Mouse (Mus musculus) retina, adult 2 months (tissue): ENCODE measurements around the gene Hoxa10.

Experiments
- DNase-seq: peaks from one replicate; pipeline ENCODE4 v3.0.0-alpha.2; 2012; ENCODE audit warnings: low read depth, low spot score

Hoxa10 gene

DNA sequence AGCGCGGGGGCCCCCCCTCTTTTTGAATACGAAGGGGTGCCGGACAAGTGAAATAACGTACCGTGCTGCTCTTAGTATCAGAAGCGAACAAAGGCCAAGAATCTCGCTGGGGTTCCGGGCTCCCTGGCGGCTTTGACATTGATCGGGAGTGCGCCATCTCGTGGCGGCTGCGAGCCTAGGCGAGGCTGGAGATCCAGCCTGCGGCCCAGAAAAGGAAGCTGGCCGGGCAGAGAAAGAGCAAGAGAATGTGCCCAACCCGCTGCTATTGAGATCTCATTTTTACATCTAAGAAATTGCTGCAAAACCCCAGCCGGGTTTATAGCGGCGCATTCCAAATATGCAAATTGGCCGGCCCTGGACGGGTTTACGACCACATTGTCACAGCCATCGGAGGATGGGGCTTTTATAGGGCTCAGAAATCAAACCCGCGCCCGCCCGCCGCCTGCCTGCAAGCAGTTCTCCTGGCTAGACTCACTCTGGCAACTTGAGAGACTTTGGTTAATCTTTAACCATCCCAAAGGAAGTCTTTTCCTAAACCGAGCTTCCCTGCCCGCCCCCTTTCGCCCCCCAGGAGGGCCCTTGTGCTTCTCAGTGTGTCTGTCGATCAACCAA, at the start of gene Hoxa10:
Hoxa10 (minus strand) TSS at position 466 of the 612 bp plus-strand sequence.
- DNase-seq, result no peak

DNA sequence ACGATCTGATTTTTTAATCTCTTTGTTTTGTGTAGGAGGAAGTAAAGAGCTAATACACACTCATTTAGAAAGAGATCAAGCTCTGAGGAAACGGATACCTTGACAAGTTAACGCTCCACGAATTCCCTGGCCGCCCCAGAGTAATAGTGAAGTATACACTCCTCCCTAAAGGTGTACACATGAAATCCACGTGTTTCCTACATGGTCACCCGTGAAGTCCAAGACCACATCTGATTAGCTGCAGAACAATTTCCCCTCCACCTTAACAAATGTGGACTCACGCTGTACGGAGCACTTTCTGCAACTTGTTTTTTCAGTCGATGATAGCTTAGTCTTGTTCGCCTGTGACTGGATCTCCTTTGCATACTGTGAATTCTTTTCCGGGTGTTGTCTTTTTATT, 49.5 kb upstream of the Hoxa10 start:
- DNase-seq, result no peak

DNA sequence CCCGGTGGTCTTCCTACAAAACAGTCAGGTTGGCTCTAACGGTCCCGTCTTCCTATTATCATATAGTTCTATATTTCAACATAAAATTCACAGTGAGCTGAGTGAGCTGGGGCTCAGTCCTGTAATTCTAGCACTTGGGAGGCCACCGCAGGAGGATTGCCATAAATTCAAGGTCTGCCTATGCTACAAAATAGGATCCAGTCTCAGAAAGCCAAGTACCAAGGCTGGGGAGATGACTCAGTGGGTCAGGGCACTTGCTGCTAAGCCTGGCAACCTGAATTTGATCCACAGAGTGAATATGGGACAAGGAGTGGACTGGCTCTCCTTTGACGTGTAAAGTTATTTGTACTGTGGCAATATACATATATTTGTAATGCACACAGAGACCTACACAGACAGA, 43.2 kb upstream of the Hoxa10 start:
- DNase-seq, result no peak

DNA sequence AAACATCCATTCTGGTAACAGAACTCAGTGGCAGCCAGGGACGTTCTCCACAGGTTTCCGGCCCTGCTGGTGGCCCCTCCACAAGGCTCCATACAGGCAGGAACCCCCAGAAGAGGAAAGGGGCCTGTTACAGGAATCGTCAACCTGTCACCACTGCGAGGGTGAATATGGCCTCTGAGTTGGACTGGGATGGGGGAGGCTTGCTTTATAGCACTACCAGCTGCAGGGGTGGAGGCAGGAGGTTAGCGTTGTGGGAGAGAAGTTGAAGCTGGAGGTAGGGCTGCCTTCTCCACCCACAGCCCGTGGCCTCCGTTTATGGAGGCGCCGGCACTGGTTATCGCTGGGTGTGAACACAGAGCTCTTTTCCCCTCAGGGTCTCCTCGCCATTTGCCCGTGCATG, 40.4 kb upstream of the Hoxa10 start:
- DNase-seq, result no peak

DNA sequence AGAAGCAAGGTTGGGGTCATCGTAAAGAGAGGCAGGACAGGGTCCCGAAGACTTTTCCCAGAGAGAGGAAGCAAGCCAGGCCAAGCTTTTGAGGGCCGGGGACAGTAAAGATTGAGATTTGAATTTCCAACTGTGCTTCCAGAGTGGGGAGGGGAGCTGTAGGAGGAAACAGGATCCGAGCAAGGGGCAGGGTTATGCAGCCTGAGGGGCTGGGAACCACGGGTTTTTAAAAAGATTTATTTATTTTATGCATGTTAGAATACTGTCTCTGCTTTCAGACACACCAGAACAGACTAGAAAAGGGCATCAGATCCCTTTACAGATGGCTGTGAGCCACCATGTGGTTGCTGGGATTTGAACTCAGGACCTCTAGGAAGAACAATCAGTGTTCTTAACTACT, 36.3 kb upstream of the Hoxa10 start:
- DNase-seq, result no peak

DNA sequence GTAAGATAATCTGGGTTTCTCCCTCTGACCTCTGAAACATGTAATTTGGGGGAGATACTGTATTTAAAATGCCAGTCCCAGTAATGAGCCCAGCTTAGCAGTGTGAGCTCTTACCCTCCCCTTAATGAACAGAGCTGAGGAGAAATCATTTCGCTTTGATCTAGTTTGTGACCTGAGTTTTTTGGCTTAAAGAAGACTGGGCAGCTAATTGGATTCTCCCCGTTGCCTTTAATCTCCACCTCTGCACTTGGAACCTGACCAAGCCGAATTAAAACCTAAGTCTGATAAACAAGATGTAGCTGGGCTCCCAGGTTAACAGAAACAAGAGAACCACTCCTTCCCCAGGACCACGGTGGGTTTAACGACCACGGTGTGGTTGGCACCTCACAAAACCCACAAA, 35.7 kb upstream of the Hoxa10 start:
- no peak for DNase-seq

DNA sequence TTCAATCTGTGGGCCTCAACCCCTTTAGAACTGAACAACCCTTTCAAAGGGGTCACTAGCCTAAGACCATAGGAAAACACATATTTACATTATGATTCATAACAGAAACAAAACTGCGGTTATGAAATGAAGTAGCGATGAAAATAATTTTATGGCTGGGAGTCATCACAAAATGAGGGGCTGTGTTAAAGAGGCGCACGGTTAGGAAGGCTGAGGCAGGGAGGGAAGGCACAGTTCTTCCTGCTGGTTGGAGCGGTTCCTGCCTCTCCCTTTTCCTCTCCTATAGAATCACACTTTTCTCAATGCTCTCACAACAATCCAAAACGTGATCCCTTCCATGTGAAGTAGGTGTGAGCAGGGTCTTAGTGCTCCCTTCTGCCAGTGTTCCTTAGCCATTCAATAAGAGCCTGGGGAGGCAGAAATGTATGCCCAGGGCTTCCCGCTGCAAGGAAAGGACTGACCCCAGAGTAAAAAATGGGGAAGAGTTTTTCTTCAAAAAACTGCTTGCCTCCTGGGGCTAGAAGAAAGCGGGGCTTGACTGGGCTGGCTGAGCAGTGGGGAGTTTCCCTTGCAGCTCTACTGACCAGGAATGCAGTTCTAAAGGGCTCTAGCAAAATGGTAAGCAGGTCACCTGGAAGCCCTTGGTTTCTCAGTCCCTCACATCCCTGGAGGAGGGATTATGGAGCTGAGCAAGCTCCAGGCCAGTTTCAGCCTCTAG, 35.1 kb upstream of the Hoxa10 start:
- DNase-seq, result no peak

DNA sequence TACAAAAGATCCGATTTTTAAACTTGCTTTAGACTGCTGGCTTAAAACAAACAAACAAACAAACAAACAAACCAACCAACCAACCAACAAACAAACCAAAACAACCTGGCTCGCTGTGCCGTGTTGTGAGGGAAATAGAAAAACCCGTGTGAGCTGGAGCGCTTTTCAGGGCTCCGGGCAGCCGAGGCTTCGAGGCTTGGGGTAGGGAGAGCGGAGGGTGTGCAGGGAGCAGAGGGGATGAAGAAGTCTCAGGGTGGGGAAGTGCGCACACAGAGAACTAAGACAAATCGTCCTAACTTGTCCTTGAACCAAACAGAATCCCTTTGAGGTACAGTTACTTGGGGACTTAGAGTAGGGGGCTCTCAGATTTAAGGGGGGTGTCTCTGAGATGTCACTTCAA, 33.9 kb upstream of the Hoxa10 start:
- DNase-seq, result no peak

DNA sequence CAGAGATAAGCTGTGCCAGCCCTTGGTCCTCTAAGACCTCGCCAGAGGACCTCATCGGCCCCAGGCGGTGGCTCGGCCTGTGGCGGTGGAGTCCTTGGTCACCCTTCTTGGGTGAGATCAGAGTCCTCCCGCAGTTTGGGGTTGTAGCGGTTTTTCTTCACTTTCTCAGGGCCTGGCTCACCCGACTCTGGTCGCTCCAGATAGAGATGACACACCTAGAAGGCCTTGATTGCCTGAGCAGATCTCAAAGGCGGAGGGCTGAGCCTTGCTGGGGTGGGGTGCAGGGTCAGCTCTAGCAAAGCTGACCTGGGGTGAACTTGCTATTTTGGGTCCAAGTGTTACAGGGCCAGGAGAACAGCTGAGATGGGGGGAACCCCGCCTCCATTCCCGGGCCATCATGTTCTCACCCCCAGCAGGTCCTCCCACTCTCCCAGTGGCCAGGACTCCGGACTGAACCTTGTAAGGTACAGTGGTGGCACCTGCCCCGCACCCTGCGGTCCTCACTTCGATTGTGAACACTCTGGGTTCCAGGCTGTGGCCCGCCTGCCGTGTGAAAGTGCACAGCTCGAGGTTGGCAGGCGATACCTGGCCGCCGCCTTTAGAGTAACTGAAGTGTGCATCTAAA, 33.1 kb upstream of the Hoxa10 start:
- DNase-seq, result no peak

DNA sequence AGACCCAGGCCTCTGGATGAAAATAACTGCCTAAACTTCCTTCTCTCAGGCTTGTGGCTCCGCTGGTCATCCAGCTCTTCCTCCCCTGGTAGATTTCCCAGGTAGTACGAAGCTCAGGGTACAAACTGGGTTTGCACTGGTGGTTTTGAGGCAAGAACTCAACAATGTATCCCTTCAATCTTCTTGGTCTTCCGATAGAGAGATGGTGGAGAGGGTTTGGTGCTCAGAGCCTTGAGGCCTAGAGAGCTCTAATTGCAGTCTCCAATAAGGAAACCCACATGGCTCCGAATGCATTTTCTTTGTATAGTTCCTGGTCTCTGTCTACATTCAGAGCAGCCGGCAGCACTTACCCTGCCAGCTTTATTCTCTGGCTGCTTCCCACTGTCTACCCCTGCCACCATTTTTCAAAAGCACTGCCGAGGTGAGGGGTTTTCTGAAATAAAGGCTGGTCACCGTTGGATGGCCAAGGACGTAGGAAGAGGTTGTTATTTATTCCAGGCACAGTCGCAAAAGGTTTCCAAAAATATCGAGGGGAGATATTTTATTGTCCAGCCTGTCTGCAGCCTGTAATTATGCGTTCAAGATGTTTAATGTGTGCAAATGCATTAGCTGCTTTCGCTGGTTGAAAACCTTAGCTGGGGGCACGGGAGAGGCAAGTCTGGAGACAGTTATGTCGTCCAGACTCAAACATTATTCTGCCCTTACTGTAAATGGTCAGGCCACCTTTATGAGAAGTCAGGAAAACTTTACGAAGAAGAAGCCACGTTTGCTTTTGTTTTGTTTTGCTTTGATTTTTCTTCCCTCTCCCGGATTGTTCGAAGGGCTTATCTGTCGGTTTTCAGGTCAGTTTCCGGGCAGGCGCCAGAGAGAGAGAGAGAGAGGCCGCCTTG, 32.4 kb upstream of the Hoxa10 start:
- DNase-seq, result no peak

DNA sequence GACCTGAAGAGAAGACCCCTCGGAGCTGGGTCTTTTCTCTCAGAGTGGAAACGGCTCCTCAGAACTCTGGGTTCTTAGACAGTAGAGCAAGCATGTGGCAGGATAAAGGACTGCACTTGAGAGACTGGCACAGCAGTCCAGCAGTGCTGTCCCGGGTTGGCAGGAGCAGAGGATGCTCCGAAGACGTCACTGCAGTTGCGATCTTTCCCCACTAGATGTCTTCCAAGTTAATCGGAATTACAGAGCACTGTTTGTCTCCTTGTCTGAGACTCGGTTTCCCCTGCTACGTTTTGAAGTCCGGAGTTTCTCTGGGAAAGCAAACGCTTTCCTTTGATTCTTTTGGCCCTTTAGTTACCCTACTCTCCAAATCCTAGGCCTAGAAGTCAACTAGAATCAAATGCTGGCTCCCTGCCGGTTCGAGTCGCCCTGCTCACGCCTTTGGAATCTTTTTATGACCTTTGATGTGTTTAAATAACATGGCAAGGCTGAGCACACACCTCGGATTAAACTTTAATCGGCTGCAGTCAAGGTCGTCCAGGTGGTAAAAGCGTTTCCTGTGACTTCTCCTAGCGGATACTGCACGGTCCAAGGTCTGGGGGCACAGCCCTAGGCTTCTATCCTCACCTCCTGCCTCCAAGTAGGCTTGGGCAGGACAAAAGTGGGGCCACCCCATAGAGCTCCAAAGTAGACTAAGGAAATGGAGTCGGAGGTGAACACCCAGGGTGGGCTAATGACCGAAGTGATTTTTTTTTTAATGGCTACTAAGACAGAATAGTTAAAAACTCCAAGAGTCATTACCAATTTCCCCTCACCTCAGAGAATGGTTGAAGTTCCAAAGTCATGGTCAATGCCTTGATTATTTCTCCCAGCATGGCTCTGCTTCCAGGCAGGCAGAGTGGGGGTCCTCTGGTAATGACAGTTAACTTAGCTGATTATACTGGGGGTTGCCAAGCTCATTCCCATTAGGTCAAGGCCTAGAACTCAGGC, 30.1 kb upstream of the Hoxa10 start:
- peak; percentile 46 for DNase-seq

DNA sequence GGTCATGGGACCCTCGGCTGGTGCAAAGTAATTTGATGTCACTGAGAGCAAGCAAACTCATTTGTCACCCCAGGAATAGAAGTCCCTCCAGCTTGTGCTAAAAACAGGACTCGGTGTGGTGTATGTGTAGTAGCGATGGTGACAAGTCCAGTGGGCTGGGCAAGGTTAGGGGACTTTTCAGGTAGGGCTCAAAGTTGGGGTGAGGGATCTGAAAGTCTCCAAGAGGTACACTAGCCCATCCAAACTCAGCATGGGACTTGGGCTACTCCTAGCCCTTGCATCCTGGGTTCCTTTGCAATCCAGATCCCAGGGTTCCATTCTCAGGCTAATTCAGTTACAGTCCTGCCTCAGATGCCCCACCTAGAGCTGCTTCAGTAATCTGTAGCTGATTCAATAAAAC, 28.1 kb upstream of the Hoxa10 start:
- no peak for DNase-seq

DNA sequence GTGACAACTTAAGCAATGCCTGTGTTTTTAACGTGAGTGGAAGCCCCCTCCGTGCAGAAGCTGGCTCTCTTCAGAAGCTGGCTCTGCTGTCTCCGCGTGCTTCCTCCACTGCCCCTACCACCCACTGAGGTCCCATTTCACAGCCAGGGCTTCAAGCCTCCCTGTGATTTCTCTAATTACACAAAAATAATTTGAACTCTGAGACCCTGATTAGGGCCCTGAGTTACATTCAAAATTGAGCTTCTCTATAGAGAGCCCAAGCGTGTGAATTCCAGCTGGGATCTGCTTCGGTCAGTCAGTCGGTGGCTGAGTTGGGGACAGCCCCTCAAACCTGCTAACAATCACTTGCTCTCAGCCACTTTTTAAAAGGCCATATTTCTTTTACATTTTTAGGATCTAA, 27.7 kb upstream of the Hoxa10 start:
- DNase-seq, result no peak

DNA sequence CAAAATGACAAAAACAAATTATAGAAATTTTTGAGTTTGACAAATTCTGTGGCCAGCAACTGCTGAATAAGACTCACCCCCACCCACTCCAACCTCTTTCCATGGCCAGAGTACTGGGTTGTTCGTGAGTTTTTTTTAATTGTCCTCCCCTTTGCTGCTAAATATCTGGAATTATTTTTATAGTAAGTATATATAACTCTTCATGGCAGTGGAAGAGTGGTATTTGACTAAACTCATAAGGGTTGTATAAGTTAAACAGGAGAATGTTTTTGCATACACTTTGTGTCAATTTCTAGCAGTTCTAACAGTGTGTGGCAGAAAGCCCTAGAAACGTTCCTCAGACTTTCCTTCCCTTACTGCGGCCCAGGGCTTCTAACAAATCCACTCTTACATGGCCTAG, 27.0 kb upstream of the Hoxa10 start:
- no peak for DNase-seq

DNA sequence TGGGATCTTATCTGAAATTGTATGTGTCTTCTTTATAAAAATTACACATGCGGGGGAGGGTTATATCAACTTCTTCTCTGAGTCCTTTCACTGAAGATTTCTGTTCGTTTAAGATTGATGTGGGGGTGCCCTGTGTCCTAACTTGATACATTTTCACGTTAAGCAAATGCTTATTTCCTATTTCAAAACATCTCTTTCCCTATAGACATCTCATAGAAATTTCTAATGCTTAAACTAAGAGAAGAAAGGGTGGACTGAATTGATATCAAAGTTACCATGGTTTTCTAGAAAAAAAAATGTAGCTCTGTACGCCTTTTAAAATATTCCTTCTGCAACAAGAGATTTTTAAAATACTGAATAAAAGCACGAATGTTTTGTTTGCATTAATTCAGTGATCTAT, 26.6 kb upstream of the Hoxa10 start:
- DNase-seq, result no peak

DNA sequence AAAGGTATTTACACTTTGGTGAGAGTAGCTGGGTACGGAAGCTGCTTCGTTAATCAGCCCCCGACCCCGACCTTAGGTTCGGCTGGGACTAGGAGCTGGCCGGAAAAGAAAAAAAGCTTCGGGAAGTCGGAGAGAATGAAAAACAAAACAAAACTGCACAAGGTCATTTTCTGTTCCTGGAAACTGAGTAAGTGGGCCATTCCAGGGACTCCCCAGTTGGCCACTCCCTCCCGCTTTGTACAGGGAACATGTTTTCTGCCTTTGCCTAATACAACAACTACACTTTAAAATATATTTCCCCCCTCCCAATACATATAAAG, 26.0 kb upstream of the Hoxa10 start:
- no peak for DNase-seq

DNA sequence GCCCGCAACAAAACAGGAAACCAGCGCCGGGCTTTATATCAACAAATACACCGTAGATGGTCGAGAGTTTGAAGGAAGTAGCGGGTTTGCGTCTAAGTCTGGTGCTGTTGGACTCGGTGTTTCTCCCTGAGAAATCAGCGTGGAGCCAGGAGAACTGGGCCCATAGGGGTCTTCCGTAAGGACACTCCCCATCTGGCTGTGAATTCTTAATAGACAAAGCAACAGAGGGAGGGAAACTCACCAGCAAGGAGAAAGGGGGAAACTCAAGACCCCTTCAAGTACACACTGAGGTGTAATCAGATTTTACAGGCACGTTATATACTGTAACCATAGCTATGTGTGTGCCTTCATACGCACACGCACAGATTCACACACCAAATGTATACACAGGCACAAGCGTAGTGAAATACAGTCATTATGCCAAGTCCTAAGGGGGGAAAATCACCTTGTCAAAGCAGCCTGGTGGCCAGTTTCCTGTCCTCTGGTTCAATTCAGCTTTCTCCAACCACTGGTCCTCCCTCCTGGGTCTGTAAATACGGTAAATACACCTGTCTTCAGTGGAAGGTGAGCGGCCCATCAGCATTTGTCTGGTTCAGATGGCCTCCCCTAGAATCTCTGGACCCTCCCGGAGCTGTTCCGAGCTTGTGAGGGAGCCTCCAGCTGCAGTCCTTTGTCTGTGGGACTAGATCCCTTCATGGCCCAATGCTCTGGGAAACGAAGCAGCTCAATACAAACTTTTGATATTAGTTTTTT, 25.4 kb upstream of the Hoxa10 start:
- no peak for DNase-seq

DNA sequence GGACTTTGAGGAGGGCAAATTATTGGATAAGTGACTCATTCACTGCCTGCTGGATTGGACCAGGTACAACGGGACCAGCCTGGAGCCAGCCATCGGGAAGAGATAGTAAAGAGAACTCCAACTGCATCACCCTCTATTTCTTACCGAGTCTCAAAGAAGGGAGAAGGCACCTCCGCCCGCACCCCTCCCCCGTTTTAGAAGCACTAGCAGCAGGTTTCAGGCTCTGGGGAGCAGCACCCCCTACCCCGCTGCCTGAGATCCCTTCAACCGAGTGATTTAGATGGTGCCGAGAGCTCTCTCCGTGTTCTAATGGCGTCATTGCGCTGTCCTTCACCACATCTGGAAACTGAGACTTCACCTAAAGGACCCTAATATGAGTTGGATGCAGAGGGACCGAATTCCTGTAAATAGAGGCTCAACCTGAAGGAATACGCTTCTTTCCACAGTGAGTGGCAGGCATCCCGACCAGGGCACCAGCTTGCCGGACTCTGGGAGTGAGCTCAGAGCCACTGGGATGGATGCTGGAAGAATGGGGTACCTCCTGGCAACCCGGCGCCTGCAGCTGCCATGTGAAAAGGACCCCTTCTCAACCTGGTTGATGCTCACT, 24.8 kb upstream of the Hoxa10 start:
- no peak for DNase-seq

DNA sequence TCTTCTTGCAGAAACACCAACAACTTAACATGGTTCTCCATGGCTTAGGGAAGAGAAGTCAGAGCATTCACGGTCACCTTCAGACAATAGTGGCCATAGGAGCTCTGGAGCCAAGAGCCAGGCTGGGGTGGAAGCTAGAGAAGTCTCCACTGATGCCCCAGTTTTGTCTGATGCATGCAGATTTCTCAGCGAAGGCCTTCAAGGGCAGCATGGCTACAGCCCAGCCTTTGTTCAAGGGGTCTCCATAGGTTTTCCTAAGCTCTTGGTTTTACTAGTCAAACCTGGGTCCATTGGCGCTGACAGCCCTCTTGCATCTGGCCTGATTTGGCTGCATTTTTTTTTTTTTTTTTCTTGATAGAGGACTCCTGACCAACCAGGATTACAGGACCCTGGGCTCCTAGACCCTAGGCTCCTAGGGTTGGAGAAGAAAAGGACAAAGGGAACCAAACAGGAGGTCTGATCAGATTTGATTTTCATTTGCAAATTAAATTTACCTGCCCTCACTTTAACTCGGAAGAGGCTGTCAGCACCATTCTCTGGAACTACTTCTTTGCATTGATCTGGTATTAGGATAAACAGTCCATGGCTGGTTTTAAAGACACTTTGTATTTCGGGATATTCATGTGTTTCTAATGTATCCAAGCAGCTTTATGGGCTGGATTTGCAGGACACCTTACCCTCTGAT, 23.6 kb upstream of the Hoxa10 start:
- DNase-seq, result no peak

DNA sequence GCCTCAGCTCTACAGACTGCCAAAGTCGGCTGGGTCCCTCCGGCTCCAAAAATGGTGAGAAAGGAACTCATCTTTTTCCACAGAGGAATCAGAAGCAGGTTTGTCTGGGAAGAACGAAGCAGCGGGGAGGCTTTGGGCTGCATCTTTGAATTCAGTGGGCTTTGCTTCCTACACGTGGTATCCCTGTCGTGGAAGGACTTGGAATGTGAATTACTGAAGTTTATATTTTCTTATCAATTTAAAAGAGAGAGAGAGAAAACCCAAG, 22.6 kb upstream of the Hoxa10 start:
- no peak for DNase-seq
